Mouse (Mus musculus) stomach, embryonic 16.5 days (tissue): ENCODE results near the gene Tob2. TPM values are rescaled to one million over a fixed set of nuclear protein-coding genes. Genes with fewer than 3 reads are reported as not detected.

Source experiments
- ATAC-seq: fragments of 200-750 bp; cut with Nextera tagmentation; 2 replicates; pipeline ENCODE4 v1.8.0; 2017; ENCODE audit warnings: moderate number of reproducible peaks, moderate TSS enrichment; ENCODE audit not compliant: insufficient read depth, low FRiP score
- H3K27ac ChIP-seq: fragments of 300-500 bp; sonication (generic); 2 replicates; pipeline ENCODE4 v1.5.1; 2014; ENCODE audit warnings: low read length
- H3K27me3 ChIP-seq: fragments of 300-500 bp; sonication (generic); 2 replicates; pipeline ENCODE4 v1.6.1; 2014; ENCODE audit warnings: low read length, control low read depth, mixed read lengths; ENCODE audit not compliant: control insufficient read depth, insufficient read depth
- H3K36me3 ChIP-seq: fragments of 300-500 bp; sonication (generic); 2 replicates; pipeline ENCODE4 v1.6.1; 2014; ENCODE audit warnings: low read length; ENCODE audit not compliant: control insufficient read depth, insufficient read depth
- H3K4me1 ChIP-seq: fragments of 300-500 bp; sonication (generic); 2 replicates; pipeline ENCODE4 v1.6.1; 2014; ENCODE audit warnings: low read length, control low read depth, mixed read lengths; ENCODE audit not compliant: control insufficient read depth, insufficient read depth
- H3K4me2 ChIP-seq: fragments of 300-500 bp; sonication (generic); 2 replicates; pipeline ENCODE4 v1.6.1; 2014; ENCODE audit warnings: low read depth, low read length, mixed read lengths
- H3K4me3 ChIP-seq: fragments of 300-500 bp; sonication (generic); replicated peaks from 2 replicates; pipeline ENCODE4 v1.5.1; 2014; ENCODE audit warnings: mild to moderate bottlenecking, low read length
- H3K9ac ChIP-seq: fragments of 300-500 bp; sonication (generic); 2 replicates; pipeline ENCODE4 v1.6.1; 2014; ENCODE audit warnings: low read length
- H3K9me3 ChIP-seq: fragments of 300-500 bp; sonication (generic); replicated peaks from 2 replicates; pipeline ENCODE4 v1.6.1; 2016; ENCODE audit warnings: low read length, control low read depth; ENCODE audit not compliant: control insufficient read depth
- WGBS: fragments of 180-500 bp; shearing (Covaris S2); extraction: QIAGEN DNeasy Blood & Tissue Kit; methylation state at CpG from one replicate; pipeline ENCODE4 v1.1.7; 2014; 5-methylcytosine and 5-hydroxymethylcytosine counted together
- polyA plus RNA-seq: library from polyadenylated mRNA; unstranded; fragments of >200 nt; fragmentation: Nextera tagmentation; extraction: Ambion mirVana; gene quantifications from 2 replicates; pipeline ENCODE4 v1.2.1, GENCODE M21; 2015

Gene Tob2
- polyA plus RNA-seq, 1 experiment from 2014 or later: 30.0 TPM

DNA sequence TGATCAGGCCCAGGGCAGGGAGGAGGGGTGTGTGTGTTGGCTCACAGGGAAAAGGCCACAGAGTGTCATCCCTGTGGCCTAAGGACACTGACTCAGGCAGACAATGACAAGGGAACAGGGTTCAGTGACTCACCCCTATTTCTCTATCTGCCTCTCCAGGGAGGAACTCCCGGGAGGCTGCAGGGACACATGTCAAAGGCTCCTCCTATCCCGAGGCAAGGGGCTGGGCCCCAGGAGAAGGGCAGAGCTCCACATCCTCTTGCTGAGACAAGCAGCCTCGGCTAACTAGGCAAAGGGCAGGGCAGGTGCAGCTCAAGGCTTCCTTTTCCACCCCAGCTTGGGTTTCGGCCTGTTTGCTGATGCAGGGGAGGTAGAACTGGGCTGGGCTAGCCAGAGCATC is 12.9 kb downstream of the Tob2 start:
- Histone ChIP-seq H3K36me3 (peaks cover 3% of the 10 kb centered on the region), H3K4me3 (no peak overlapping the region), H3K4me1 (no peaks in the 10 kb centered on the region; the same call in 1 of the 2 replicates), H3K9ac (no peak overlapping the region), H3K9me3 (no peaks in the 10 kb centered on the region), H3K27ac (no peak overlapping the region), H3K27me3 (no peaks in the 10 kb centered on the region), H3K4me2 (no peak overlapping the region)
- ATAC-seq: peak; percentile 51; the same call in 1 of the 2 replicates
- 29% methylated on average over 4 of the region's 4 CpGs for WGBS

DNA sequence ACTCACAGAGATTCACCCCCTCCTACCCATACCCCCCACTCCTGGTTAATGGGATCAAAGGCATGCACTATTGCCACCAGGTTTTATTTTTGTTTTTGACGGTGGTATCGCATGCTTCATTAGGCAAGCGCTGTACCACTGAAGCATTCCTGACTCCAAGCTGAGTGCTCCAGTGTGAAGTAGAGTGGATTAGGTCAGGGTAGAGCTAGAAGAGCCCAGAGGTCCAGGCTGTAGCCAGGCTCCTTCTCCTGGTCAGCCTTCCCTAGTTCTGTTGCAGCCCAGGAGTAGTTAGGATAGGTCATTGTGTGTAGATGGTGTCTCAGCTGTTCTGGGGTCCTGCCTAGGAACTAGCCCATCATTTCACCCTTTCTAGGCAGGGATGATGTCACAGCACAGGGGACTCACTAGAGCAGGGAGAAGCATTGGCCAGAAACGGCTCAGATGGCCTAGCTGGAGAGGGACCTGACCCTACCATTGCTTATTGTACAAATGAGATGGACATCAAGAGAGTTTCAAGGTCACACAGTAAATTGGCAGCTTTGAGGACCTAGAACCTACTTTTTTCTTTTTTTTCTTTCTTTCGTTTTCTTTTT is 13.5 kb downstream of the Tob2 start:
- Histone ChIP-seq H3K9ac (no peak overlapping the region), H3K4me3 (no peak overlapping the region), H3K4me1 (no peaks in the 10 kb centered on the region; the same call in 1 of the 2 replicates), H3K27ac (no peak overlapping the region), H3K36me3 (no peaks in the 10 kb centered on the region), H3K27me3 (no peaks in the 10 kb centered on the region), H3K4me2 (no peak overlapping the region), H3K9me3 (no peaks in the 10 kb centered on the region)
- WGBS: 81% methylated on average over 5 of the region's 5 CpGs
- no peak for ATAC-seq

GRCm38 (mm10) chr15:81842275-81842674 is 16.3 kb downstream of the Tob2 start:
- no peak overlapping the region for H3K9ac ChIP-seq
- H3K27ac ChIP-seq: no peak overlapping the region
- H3K4me3 ChIP-seq: no peak overlapping the region
- no peaks in the 10 kb centered on the region for H3K27me3 ChIP-seq
- H3K36me3 ChIP-seq: no peaks in the 10 kb centered on the region
- no peaks in the 10 kb centered on the region for H3K4me1 ChIP-seq
- H3K4me2 ChIP-seq: no peak overlapping the region
- WGBS: 85% methylated on average over 7 of the region's 7 CpGs
- H3K9me3 ChIP-seq: no peaks in the 10 kb centered on the region
- no peak for ATAC-seq

GRCm38 (mm10) chr15:81840306-81840705 is 18.3 kb downstream of the Tob2 start:
- no peaks in the 10 kb centered on the region for H3K9me3 ChIP-seq
- H3K27me3 ChIP-seq: no peaks in the 10 kb centered on the region
- no peak overlapping the region for H3K27ac ChIP-seq
- H3K4me1 ChIP-seq: peaks cover 13% of the 10 kb centered on the region
- no peak overlapping the region for H3K9ac ChIP-seq
- no peak for ATAC-seq
- H3K4me2 ChIP-seq: no peak overlapping the region
- no peaks in the 10 kb centered on the region for H3K36me3 ChIP-seq
- no peak overlapping the region for H3K4me3 ChIP-seq
- WGBS: 87% methylated on average over 7 of the region's 7 CpGs

- H3K9ac ChIP-seq: no peak overlapping the region
- no peaks in the 10 kb centered on the region for H3K27me3 ChIP-seq
- no peaks in the 10 kb centered on the region for H3K9me3 ChIP-seq
- H3K4me2 ChIP-seq: no peak overlapping the region
- H3K27ac ChIP-seq: no peak overlapping the region
- peak; percentile 44 for ATAC-seq
- H3K4me1 ChIP-seq: peaks cover 13% of the 10 kb centered on the region
- H3K4me3 ChIP-seq: no peak overlapping the region
- WGBS: 53% methylated on average over 5 of the region's 5 CpGs
- no peaks in the 10 kb centered on the region for H3K36me3 ChIP-seq
These were observed 19.0 kb downstream of the Tob2 start for GRCm38 (mm10) chr15:81839634-81840033.

DNA sequence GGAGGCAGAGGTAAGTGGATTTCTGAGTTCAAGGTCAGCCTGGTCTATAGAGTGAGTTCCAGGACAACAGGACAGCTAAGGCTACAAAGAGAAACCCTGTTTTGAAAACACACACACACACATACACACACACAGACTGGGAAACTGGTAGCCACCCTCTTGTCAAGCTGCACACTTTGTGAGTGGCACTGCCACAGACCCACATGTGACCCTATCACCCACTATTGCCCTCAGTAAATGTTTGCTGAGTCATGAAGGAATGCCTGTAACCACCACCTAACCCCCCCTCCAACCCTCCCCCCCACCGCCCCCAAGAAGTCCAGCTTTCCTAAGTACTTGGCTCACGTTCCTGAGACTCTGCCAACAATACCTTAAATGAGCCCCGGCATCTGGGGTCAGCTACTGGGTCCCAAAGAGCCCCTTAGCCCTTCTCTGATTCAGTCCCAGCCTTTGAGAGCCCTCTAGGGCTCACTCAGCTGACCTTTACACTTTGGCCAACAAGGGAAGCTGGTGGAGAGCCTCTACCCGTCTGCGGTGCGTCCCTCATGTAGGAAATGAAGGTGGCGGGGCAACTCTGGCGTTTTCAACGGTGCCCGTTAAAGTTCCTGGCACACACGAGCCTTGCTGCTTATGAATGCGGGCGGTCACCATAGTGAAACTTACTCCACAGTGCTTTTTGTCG is 19.9 kb downstream of the Tob2 start:
- 65% methylated on average over 14 of the region's 14 CpGs for WGBS
- H3K27ac ChIP-seq: no peak overlapping the region

GRCm38 (mm10) chr15:81836966-81837920 is 21.4 kb downstream of the Tob2 start:
- H3K27ac ChIP-seq: no peak overlapping the region; the same call in 1 of the 2 replicates
- 56% methylated on average over 7 of the region's 7 CpGs for WGBS
- ATAC-seq: no peak

More for the DNA sequence above, 19.9 kb downstream of the Tob2 start:
- Histone ChIP-seq H3K4me2 (no peak overlapping the region), H3K9ac (no peak overlapping the region), H3K4me1 (peaks cover 13% of the 10 kb centered on the region), H3K27me3 (no peaks in the 10 kb centered on the region), H3K36me3 (no peaks in the 10 kb centered on the region), H3K9me3 (no peaks in the 10 kb centered on the region), H3K4me3 (no peak overlapping the region)
- no peak for ATAC-seq

DNA sequence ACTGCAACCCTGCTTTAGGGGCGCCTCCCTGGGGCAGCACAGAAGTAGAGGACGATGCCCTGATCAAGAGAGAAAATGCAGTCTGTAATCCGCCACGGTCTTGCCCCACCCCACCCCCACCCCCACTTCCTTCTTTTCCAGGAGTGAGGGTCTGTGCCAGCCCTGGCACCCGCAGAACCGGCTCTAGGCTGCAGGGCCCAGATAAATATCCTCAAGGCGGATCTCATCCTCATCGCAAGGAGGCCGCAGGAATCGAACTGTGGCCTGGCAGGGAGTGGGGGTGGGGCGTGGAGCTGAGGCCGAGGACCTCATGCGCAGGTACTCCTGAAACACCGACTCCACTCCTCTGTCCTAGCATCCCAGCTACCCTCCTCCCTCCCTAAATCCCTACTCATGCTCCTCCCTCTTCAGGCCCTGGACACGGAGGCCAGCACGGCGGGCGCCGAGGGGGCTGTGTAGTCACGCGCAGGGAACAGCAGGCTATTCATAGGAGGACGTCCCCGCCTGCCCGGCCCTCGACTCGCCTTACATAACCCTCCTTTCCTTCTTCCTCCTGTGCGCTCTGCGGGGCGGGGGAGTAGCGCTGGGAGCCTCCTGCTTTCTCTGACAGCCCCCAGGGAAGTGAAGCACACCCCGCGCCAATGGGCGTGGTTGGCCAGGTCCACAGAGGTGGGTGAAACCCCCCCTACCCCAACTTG is 22.3 kb downstream of the Tob2 start:
- no peaks in the 10 kb centered on the region for H3K36me3 ChIP-seq
- peak; percentile 82 for ATAC-seq
- H3K27me3 ChIP-seq: no peaks in the 10 kb centered on the region
- no peaks in the 10 kb centered on the region for H3K9me3 ChIP-seq
- H3K4me1 ChIP-seq: peaks cover 13% of the 10 kb centered on the region
- H3K4me2 ChIP-seq: peak overlapping the region; percentile 73
- 2% methylated on average over 32 of the region's 33 CpGs for WGBS
- H3K27ac ChIP-seq: peak overlapping the region; percentile 41
- peak overlapping the region; percentile 68 for H3K9ac ChIP-seq
- H3K4me3 ChIP-seq: peak overlapping the region; percentile 43

More at GRCm38 (mm10) chr15:81836966-81837920, 21.4 kb downstream of the Tob2 start:
- Histone ChIP-seq H3K4me3 (no peak overlapping the region), H3K4me1 (peaks cover 13% of the 10 kb centered on the region), H3K9ac (0 out of 2 replicates have a peak overlapping the region, but pooled peaks have one; percentile 68), H3K9me3 (no peaks in the 10 kb centered on the region), H3K27me3 (no peaks in the 10 kb centered on the region), H3K36me3 (no peaks in the 10 kb centered on the region), H3K4me2 (peak overlapping the region; percentile 73; the same call in 1 of the 2 replicates)
